ENCODE assay signal across 20 mouse cellular contexts in the genomic region with DNA sequence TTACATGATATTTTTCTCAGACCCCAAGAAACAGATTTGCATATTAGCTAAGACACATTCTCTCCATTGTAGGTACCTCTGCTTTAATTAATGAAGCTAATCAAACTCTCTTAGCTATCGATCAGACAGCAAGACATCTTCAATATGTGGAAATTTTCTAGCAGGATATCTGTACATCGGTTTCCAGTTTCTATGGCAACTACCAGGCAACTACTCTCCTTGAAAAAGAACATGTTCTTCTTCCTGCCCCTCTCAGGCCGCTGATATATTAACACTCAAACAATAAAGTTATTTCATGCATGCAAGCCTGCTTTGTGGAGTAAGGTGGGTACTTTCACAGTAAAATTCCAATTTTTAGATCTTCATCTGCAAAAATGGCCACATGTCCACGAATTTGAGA.
"Had no signal": no experiment of that assay in that cellular context is flagged by ENCODE, and none has a peak within 500 bp of the region (broad histone marks: within the 10 kb centered on the region; RNA-seq: fewer than 3 reads in every experiment).

No protein-coding gene starts in this region.

- H3K4me2 ChIP-seq: limb, embryonic 15.5 days; liver, embryonic 11.5 days; lung, embryonic 14.5 days; midbrain, embryonic 15.5 days; neural tube, embryonic 13.5 days; stomach, embryonic 15.5 days had no signal

- H3K9me3 ChIP-seq: limb, embryonic 15.5 days; midbrain, embryonic 15.5 days; neural tube, embryonic 13.5 days; stomach, embryonic 15.5 days had no signal

- DNase-seq: kidney, adult 9 months; kidney, postnatal 14 days; kidney, postnatal 4 days; layer of hippocampus, adult 9-11 months; liver, postnatal 0 days; retina, postnatal 1 day; right cerebral cortex, postnatal 25 days; spleen, adult 18-20 months; thymus, postnatal 36 days had no signal

- H3K4me3 ChIP-seq: layer of hippocampus, adult 2 months; limb, embryonic 15.5 days; midbrain, embryonic 15.5 days; myocyte; neural tube, embryonic 13.5 days; stomach, embryonic 15.5 days had no signal

- H3K27ac ChIP-seq: layer of hippocampus, adult 2 months; limb, embryonic 15.5 days; liver, embryonic 14.5 days; macrophage; midbrain, embryonic 15.5 days; neural tube, embryonic 13.5 days; stomach, embryonic 15.5 days had no signal

- H3K27me3 ChIP-seq: limb, embryonic 15.5 days; midbrain, embryonic 15.5 days; neural tube, embryonic 13.5 days; stomach, embryonic 15.5 days had no signal

- ATAC-seq: liver, postnatal 0 days; lung, postnatal 0 days; midbrain, embryonic 15.5 days had no signal

- H3K4me1 ChIP-seq: stomach, embryonic 15.5 days had no signal

- H3K36me3 ChIP-seq: limb, embryonic 15.5 days; midbrain, embryonic 15.5 days; neural tube, embryonic 13.5 days; stomach, embryonic 15.5 days had no signal

- H3K9ac ChIP-seq: limb, embryonic 15.5 days; liver, embryonic 14.5 days; liver, postnatal 0 days; lung, embryonic 14.5 days; midbrain, embryonic 15.5 days; neural tube, embryonic 13.5 days; stomach, embryonic 15.5 days had no signal
